Mouse (Mus musculus): ENCODE results near the gene Gm9767.

- no peak for TF ChIP-seq CTCF (IDR thresholded peaks at IDR 0.05; ENCODE audit: low read depth, low read length)
- TF ChIP-seq POLR2A (IDR thresholded peaks at IDR 0.05; ENCODE audit: extremely low read depth, insufficient read depth, low read length): no peak
Observed at GRCm38 (mm10) chr10:26119822-26120183, 41.7 kb downstream of the Gm9767 start.
